Mouse (Mus musculus): ENCODE results near the gene Bbs7.

Gene Bbs7

GRCm38 (mm10) chr3:36551851-36552384 lies 61.4 kb downstream of the Bbs7 start:
- peak in 1 of 2 experiments; percentile 18 for DNase-seq (ENCODE audit: low read depth in 2 of 2, low spot score in 2 of 2)

- DNase-seq (ENCODE audit: low read depth in 2 of 2, low spot score in 2 of 2) = no peak
Observed at GRCm38 (mm10) chr3:36551343-36551742, 61.9 kb downstream of the Bbs7 start.

GRCm38 (mm10) chr3:36544961-36545360 lies 68.3 kb downstream of the Bbs7 start:
- DNase-seq (ENCODE audit: low read depth in 2 of 2, low spot score in 2 of 2) = no peak

DNA sequence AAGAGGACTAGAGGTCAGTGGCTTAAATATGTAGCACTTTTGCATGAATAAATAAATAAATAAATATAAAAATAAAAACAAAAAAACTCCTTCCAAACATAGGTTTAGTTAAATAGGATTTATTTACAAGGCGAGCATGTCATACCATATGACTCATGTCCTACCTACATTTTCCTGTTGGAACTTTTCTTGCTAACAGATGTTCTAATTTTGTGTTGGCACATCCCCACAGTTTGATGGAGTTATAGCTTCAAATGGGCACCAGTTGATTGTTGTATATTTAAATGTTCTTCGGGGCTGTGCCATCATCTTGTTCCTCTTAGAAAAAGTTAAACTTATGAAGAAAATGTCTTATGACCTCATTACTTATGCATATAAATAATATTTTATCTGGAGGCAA lies 71.9 kb downstream of the Bbs7 start:
- no peak for DNase-seq (ENCODE audit: low read depth in 2 of 2, low spot score in 2 of 2)

- no peak for DNase-seq (ENCODE audit: low read depth in 2 of 2, low spot score in 2 of 2)
Observed at GRCm38 (mm10) chr3:36540756-36541155, 72.5 kb downstream of the Bbs7 start.

GRCm38 (mm10) chr3:36537701-36538470 lies 75.4 kb downstream of the Bbs7 start:
- DNase-seq (ENCODE audit: low read depth in 2 of 2, low spot score in 2 of 2) = no peak

DNA sequence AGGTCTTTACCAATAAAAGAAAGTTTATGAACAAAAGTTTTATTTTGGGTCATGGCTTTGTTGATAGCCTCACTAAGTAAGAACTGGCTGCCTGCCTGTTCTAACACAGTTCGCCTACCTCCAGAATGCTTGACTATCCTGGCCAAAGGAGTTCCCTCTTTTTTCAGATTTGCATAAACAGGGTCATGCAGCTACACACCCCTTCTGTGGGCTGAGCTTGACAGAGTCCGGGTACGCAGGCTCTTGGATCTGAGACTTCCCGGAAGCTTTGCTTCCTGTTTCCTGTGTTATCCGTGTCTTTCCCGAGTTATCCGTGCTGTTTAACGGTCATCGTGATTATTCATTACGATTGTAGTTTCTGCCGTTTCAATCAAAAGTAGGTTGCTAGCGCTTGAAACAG lies 77.2 kb downstream of the Bbs7 start:
- no peak for DNase-seq (ENCODE audit: low read depth in 2 of 2, low spot score in 2 of 2)

- no peak for DNase-seq (ENCODE audit: low read depth in 2 of 2, low spot score in 2 of 2)
Observed at GRCm38 (mm10) chr3:36533201-36533672, 80.0 kb downstream of the Bbs7 start.

DNA sequence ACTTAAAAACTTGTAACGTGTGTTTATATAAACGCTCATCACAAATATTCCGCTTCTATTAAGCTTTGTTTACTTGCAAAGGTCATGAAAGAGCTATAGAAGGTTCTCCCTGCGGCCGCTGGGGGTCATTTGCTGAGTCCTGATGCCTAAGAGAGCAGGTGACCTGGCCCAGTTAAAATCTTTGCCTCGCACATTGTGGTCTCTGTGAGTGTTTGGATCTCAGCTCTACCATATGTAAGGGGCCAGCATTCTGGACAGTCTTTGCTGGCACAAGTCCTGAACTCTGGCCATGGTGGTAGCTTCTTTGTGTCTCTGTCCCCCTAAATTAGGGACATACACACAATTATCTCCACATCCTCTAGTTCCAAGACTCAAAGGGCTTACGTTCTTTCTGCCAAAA lies 80.5 kb downstream of the Bbs7 start:
- no peak for DNase-seq (ENCODE audit: low read depth in 2 of 2, low spot score in 2 of 2)

DNA sequence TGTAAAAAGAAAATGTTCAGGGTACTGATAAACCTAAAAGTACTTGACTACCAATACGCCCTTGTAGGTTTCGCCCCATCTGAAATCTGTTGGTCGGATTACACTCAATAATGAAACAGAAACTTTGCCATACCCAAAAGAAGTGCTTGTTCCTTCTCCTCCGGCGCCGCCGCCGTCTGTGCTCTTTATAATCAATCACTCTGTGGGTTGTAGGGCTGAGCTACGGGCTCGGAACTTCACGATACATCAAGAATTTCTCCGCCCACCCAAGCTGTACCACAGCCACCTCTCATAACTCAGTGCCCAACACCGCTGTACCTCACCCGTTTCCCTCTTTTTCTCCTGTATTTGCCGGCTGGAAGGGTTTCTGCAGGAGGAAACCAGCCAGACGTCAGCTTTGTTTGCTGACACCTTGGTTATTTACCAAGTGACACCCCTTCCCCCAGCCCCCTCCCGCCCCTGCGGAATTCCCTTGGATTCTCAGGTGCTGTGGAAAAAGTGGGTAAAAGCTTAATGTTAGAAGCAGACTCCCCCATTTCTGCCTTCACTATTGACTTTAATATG lies 81.2 kb downstream of the Bbs7 start:
- no peak for DNase-seq (ENCODE audit: low read depth in 2 of 2, low spot score in 2 of 2)

DNA sequence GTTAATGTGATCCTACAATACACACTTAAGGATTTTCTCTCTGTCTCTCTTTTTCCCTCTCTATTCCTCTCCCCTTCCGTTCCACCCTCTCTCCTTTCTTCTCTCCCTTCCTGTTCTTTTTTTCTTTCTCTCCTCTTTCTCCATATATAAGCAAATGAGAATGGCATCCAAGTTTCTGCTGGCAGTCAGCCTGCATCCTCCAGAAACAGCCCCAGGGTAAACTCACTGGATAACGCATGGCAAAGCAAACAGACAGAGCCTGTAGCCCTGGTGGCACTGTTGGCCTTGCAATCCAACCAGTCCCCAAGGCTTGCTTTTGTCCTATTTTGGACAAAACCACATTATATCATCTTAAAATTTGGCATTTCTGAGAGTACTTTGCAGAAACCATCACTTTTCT lies 82.0 kb downstream of the Bbs7 start:
- no peak for DNase-seq (ENCODE audit: low read depth in 2 of 2, low spot score in 2 of 2)

GRCm38 (mm10) chr3:36530781-36531180 lies 82.5 kb downstream of the Bbs7 start:
- no peak for DNase-seq (ENCODE audit: low read depth in 2 of 2, low spot score in 2 of 2)

- DNase-seq (ENCODE audit: low read depth in 2 of 2, low spot score in 2 of 2) = no peak
Observed at GRCm38 (mm10) chr3:36530345-36530744, 82.9 kb downstream of the Bbs7 start.

GRCm38 (mm10) chr3:36524466-36524865 lies 88.8 kb downstream of the Bbs7 start:
- no peak for DNase-seq (ENCODE audit: low read depth in 2 of 2, low spot score in 2 of 2)

Measured in CD8-positive naive resting alpha-beta T cell, adult 2 months (primary cell).